Mouse (Mus musculus): Measurements from ENCODE around the gene Apopt1.

Apopt1 gene

GRCm38 (mm10) chr12:111713004-111713651, at the start of gene Apopt1, which contains the start of gene Bag5:
Apopt1 (plus strand) TSS chr12:111713261.
Bag5 (minus strand) TSS chr12:111713257.
- peak; percentile 90 to 96 for DNase-seq

GRCm38 (mm10) chr12:111664144-111664634, 48.9 kb upstream of the Apopt1 start:
- peak in 1 of 2 experiments; percentile 54 for DNase-seq

- peak in 1 of 2 experiments; percentile 36 for DNase-seq
Measured at GRCm38 (mm10) chr12:111665041-111665880, 47.8 kb upstream of the Apopt1 start.

- no peak for DNase-seq
Measured at GRCm38 (mm10) chr12:111666380-111666779, 46.7 kb upstream of the Apopt1 start.

- DNase-seq = peak in 1 of 2 experiments; percentile 32
Measured at GRCm38 (mm10) chr12:111667421-111667820, 45.6 kb upstream of the Apopt1 start.

GRCm38 (mm10) chr12:111668457-111668912, 44.6 kb upstream of the Apopt1 start:
- peak; percentile 96 to 100 for DNase-seq

GRCm38 (mm10) chr12:111669000-111669788, 43.9 kb upstream of the Apopt1 start:
- DNase-seq = peak; percentile 34 to 65

- no peak for DNase-seq
Measured at GRCm38 (mm10) chr12:111669961-111670360, 43.1 kb upstream of the Apopt1 start.

GRCm38 (mm10) chr12:111670371-111670971, 42.6 kb upstream of the Apopt1 start:
- DNase-seq = peak; percentile 45 to 75

GRCm38 (mm10) chr12:111670976-111671375, 42.1 kb upstream of the Apopt1 start:
- DNase-seq = no peak

GRCm38 (mm10) chr12:111671431-111671902, 41.6 kb upstream of the Apopt1 start:
- DNase-seq = peak; percentile 69 to 80

GRCm38 (mm10) chr12:111672176-111672575, 40.9 kb upstream of the Apopt1 start, which contains the start of gene Ckb:
Ckb (minus strand) TSS chr12:111672338.
- DNase-seq = peak; percentile 81 to 92

- DNase-seq = peak; percentile 32 to 67
Measured at GRCm38 (mm10) chr12:111672581-111672980, 40.5 kb upstream of the Apopt1 start.

GRCm38 (mm10) chr12:111674850-111675486, 38.1 kb upstream of the Apopt1 start:
- DNase-seq = no peak

GRCm38 (mm10) chr12:111675797-111676580, 37.1 kb upstream of the Apopt1 start:
- DNase-seq = no peak

- peak; percentile 43 to 67 for DNase-seq
Measured at GRCm38 (mm10) chr12:111677421-111677820, 35.6 kb upstream of the Apopt1 start.

- peak; percentile 94 to 96 for DNase-seq
Measured at GRCm38 (mm10) chr12:111677882-111678669, 35.0 kb upstream of the Apopt1 start, which contains the start of gene Trmt61a. Trmt61a (plus strand) TSS chr12:111678105.

- no peak for DNase-seq
Measured at GRCm38 (mm10) chr12:111678670-111678933, 34.5 kb upstream of the Apopt1 start.

GRCm38 (mm10) chr12:111678997-111679396, 34.1 kb upstream of the Apopt1 start:
- DNase-seq = no peak

GRCm38 (mm10) chr12:111680661-111681060, 32.4 kb upstream of the Apopt1 start:
- DNase-seq = no peak
